Mouse (Mus musculus) cerebellum, postnatal 25 days (tissue): ENCODE measurements at regions not wholly inside any gene's neighbourhood (a gene's known extent, or its start where the extent isn't known, plus 50 kb on each side); places are given as distances from the start of the nearest gene placed in this dataset.

Experiments used
- DNase-seq, 2 experiments: peaks; one replicate each; pipeline ENCODE4 v3.0.0; 2021; ENCODE audit warnings: mixed read lengths in 2 of 2

DNA sequence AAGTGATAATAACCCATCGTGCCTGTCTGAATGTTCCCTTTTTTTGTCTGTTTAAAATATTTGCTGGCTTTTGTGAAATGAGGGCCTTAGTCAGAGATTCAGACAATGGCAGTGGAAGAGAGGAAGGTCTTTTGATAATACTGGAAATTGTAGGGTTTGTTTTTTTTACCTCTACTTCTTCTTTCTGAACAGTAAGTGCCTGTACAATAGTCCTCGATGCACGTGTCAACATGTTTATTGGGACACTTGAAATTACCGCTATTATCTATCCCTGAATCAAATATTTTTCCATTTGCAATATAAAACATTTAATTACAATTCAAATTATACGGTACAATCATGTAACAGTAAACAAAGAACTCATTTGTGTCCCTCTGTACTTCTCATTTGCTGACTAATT is 733.5 kb downstream of the Fam19a2 start:
- DNase-seq: no peak

DNA sequence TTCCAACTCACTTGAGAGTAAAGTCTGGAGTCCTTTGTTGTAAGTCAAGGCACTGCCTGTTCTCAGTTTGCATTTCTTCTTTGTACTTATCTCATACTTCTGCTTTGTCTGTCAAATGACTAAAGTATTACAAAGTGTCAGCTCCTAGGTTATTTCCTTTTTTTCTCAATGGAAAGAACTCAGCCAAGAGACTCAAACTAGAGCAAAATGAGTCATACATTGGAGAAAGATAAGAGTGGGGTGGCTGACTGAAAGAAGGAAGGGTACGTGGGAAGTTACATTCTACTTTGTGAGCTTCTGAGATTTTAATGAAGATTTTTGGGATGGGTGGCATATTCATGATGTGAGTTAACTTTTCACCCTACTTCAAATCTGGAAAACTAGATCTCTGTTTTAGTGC is 735.2 kb downstream of the Fam19a2 start:
- DNase-seq: no peak

DNA sequence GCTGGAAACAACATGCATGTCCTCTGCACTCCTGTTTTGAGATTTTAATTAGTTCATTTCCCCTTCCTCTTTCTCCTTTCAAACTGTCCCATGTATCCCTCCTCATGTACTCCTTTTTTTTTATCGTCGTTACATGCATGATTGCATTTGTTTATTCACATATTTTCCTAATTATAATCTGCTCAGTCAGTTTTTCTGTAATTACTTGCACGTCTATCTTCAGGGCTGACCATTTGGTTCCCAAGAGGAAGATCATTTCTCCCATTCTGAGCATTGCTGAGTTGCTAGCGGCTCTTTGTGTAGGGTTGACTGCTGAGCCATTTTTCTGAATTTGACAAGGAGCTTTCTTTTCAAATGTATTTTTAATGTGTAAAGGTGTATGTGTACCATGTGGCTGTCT is 781.2 kb downstream of the Fam19a2 start:
- DNase-seq: no peak

DNA sequence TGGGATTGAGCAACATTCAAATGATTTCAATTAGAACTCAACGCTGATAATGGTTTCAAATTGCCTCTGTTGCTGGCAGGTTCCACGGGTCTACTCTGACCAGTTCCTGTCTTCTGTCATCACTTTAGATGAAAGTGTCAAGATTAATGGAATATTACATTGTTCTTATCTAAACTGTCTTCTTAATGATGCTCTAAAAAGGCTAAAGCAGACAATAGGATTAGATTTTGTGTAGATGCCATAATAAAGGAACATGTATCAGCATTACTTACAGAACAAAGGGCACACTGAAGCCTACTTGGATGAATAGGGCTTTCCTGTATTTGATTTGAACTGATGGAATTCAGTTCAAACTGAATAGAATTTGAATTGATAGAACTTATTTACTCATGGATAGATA is 782.0 kb downstream of the Fam19a2 start:
- no peak for DNase-seq

DNA sequence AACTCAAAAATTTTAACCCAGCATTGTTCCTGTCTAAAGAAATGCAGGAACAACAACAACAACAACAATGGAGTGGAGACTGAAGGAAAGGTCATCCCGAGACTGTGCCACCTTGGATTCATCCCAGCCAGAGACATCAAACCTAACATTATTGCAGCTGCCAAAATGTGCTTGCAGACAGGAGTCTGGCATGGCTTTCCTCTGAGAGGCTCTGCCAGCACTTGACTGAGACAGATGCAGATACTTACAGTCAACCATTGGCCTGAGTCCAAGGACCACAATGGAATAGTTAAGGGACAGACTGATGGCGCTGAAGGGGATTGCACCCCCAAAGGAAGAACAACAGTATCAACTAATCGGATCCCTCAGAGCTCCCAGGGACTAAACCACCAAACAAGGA is 819.0 kb downstream of the Fam19a2 start:
- DNase-seq: no peak

DNA sequence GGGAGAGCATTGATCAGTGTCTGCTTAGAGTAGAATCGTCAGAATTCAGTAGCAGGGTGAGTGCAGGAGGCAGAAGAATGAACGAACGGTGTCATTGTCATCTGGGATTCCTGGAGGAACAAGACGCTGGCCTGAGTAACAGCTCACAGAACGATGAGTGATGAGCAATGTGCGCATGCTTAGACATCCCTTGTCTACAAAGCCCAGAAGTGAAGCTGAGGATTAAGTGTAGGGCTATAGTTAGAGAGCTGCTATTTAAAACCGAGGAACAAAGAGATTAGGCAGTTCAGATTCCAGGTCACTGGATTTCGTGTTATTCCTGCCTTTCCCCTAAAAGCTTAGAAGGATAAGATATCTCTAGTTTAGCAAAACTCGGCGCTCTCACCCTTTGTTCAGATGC is 826.8 kb downstream of the Fam19a2 start:
- no peak for DNase-seq

DNA sequence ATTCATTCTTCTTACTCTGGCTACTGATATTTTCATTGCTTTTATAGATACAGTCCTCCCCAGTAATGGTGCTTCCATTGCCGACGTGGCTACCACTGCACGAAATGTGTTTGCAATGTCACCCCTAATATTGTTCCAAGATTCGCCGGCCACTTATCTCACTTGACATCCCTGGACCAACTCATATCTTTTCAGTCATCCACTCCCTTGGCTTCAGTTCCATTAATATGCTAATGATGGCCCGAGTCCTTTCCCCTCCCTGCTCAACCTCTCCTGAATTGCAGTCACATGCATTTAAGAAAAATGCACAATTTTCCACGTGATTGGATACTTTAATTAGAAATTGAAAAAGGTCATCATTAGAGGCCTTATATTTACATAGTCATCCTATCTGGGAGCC is 827.6 kb downstream of the Fam19a2 start:
- DNase-seq: no peak

DNA sequence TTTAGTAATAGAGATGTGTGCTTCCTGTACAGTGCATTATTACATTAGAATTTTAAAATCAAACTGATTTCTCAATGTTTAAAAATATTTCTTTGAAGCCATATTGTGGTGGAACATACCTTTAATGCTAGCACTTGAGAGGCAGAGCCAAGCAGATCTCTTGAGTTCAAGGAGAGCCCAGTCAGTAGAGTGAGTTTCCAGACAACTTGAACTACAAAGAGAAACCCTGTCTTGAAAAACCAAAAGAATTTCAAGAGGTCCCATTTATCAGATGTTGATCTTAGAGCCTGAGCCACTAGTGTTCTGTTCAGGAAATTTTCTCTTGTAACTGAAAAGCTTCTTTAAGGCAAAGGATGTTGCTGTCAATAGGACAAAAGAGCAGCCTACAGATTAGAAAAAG is 855.8 kb downstream of the Fam19a2 start:
- DNase-seq: no peak

DNA sequence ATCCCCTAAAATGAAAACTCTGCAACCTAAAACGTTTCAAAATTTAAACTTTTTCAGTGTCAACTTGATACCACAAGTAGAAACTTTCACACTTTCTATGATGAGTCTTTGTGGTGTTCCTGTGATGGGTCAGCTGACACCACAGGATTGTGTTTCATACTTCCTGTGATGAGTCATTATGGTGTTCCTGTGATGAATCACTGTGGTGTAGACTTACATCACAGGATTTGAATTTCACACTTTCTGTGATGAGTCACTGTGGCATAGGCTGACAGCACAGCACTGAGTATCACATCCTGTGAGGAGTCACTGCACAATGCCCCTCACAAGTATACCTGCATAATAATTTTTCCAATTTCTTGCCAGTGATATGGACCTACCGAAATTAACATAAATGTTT is 874.7 kb downstream of the Fam19a2 start:
- no peak for DNase-seq

DNA sequence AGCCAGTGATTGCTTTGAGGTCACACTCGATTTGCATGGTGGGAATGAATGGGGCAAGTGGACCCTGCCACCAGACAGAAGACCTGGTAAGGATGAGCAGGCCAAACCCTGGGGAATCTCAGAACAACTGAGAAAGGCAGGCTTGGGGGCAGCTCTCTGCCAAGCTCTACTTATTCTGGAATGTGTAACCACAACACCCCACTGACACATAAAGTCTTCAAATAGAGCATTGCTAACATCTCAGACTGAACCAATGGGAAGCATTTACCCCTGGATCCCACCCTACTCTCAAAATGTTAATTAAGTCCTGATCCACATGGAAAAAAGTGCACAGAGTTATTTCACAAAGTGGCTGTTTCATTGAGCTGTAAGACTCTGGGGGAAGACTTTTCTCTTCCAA is 878.5 kb downstream of the Fam19a2 start:
- no peak for DNase-seq

DNA sequence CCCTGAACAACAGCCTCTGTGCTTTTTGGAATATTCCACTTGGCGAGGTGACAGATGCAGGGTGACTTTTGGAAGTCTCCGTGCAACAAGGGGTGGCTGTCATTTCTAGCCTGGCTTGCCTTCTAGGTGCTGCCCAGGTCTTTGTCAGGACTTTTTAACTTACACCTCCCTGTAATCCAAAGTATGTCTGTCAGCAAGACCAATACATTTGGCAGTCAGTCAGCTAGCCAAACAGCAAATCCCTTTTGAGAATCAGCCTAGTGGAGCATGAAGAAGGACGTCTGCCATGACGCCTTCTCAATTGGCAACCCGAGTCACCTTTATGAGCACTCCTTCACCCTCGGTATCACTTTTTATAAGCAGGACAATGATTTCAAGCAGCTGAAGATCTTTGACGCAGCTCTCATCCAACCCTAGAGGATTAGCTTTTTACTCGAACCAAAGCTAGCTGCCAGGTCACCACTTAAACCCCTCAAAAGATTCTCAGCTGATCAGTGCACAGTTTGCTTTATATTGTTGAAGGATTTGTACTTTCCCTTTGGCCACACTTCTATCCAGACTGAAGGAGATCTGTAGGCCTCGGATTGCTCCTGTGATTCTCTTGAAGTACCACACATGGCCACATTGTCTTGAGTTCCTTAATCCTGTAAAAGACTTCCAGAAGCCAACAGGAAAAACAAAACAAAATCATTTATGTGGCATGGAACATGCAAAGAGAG is 883.1 kb downstream of the Fam19a2 start:
- peak in 1 of 2 experiments; percentile 3 for DNase-seq

DNA sequence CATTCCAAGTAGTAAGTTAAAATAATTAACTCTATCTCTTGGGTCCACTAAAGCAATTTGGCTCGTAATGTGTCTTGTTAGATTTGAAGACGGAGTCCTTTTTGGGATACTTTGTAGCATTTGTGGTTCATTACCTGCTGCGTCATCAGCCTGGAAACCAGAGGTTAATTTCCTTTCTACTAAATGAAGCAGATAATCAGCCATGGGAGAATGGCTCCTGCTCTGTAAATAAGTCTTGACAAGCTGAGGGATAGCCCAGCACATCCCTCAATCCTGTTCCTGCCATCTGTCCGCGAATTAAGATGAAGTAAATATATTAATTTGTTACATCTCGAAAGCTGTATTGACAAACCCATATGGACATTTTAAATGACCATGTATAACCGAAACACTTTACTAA is 899.6 kb downstream of the Fam19a2 start:
- DNase-seq: no peak

DNA sequence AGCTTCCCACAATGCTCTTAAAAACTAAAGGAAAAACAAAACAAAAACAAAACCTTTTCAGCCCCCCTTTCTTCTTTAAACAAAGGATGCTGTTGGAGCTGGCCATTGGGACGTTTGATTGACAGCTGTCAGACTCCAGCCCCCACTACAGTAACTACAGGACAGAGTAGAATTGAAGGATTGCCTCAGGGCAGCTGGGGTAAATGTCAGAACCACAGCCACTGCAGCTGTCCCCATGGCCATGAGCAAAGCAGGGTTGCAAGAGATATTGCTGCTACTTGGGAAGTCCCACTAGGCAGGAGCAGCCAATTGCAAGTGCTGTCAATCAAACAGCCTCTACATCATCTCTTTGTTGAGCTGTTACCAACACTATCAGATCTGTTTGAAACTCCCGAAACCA is 911.8 kb downstream of the Fam19a2 start:
- DNase-seq: no peak

DNA sequence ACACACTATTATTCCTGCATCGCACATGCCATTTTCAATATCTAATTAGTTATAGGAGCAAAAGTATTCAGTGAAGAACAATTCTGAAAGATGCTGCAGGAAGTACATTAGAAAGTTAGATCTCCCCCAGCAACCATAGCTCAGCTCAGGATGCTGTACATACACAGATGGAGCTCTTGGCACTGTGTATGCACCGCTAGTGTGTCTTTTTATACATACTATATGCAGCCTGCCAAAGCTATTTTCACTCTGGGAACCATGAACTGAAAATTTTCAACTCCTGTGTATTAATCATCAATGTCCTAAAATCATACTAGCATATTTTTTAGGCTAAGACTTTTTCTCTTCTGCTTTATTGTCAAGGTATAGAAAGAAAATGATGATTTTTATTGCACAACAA is 944.5 kb downstream of the Fam19a2 start:
- no peak for DNase-seq

DNA sequence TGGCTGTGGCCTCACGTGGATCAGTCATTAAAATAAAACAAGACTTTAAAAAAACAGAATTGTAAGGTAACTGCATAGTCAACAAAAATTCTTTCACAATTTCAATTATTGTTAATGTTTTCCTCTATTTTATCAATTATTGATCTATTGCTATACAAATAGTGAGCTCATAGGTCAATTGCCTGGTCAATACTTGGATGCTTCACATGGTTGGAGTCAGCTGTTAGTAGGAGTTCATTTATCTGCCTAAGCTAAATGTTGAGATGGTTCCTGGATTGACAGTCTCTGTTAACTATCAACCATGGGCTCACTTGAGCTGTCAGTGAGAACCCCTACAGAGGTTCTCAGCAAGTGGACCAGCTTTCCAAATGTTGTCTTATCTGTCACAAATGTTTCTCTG is 955.7 kb downstream of the Fam19a2 start:
- no peak for DNase-seq

DNA sequence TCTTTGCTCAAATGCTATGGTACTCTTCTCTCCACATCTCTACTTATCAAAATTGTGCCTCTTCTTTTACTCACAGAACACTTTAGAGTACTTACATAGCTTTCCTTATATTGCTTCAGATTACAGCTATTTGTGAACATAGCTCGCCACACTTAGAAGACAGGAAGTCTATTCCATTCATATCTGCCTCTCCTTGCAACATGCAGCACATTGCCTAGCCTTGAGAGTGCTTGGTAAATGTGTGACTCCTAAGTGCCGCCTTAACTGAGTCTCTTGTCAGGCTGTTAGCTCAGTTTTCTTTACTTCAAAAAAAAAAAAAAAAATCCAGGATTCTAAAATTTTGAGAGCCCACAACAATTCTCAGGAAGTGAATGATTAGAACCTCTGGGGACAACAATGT is 958.3 kb downstream of the Fam19a2 start:
- no peak for DNase-seq

DNA sequence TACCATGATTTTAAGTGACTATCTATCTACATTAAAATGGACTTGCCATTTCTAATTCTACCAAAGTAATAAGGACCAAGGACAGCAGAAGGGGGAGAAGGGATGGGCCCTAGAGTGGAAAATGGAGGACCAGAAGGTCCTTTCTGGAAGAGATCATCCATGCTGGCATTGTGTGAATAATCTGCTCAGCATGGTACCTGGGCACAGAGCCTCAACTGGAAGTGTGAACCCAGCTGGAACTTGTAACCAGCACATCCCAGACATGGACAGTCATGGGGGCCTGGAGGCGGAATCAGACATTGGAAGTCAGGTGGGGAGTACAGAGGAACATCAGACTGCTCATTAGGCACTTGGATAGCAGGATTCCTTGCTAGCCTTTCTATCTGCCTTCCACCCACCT is 963.3 kb downstream of the Fam19a2 start:
- peak in 1 of 2 experiments; percentile 10 for DNase-seq

DNA sequence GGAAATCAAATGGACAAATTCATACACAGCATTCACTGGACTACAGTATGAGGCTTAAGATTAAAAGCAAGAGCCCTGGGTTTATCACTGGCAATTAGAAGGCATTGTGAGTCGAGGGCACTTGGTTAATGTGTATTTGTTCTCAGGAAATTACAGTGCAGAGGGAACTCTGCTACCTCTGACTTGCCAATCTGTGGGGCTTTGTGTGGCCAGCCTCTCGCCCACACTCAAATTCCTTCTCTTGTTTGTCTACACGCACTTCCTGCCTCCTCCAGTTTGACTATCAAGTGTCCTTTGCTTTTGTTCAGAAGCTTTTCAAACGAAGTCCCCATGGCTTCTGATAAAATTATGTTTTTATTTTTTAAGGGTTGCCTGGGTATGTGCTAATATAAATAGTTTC is 985.6 kb downstream of the Fam19a2 start:
- DNase-seq: no peak

DNA sequence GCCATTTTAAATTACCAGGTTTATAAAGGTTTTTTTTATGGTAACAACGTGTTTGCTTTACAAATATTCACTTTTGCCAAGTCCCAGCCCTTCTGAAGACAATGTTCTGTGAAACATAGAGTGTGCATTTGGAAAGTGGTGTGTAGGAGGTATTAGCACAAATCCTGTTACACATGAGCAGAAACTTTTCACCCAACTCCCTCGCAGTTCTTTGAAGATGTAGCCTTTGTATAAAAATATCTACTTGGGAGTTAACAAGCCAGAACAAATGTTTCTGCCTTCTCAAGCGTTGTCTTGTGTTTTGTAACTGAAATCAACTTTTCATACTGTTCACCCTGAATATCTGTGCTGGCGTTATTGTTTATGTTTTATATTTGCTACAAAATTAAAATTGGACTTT is 986.2 kb downstream of the Fam19a2 start:
- no peak for DNase-seq

DNA sequence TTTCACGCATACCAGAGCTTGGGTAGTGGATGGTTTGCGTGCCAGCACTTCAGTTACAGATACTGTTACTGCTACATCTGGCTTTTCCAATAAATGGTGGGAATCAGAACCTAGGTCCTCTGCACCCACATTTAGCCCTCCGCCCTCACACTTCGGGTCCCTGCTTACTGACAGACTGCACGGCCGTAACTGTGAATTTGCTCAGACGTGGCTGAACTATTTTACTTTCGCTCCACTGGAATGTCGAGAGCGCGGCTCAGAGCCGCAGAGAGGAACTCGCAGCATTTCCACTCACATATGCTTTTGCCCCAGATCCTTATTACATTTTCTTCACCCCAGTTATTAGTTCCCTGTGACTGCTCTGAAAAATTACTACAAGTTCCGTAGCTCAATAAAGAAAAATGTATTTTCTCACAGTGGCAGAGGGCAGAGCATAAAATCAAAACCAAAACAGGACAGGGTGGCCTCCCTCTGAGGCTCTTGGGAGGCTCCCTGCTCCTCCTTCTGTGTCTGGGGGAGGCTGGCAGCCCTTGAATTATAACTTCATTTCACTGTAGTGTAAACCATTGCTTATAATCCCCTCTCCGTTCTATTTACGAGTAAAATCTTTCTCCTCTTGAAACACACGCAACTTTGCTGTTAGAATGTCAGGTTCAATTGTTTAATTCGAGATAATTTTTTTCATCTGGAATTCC is 1024.7 kb downstream of the Fam19a2 start:
- no peak for DNase-seq

DNA sequence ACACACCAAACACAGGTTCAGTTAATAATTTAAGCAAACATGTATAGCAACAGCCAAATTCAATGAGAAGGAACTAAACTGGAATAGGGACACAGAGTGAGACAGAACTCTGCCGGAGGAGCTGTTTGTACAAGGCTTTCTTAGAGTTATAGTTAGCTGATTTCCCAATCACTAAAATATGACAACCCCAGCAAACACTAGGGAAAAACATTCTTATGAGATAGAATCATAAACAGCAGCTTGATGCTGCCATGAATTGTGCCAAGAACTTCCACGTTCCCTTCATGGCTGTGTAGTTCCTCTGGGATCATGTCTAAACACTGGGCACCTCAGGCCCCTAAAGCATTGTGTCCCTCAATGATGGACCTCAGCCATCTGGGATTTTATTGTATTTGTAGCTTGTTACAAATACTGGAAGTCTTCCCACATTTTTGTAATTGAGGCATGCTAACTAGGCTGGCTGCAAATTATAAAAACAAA is 1033.4 kb downstream of the Fam19a2 start:
- no peak for DNase-seq

DNA sequence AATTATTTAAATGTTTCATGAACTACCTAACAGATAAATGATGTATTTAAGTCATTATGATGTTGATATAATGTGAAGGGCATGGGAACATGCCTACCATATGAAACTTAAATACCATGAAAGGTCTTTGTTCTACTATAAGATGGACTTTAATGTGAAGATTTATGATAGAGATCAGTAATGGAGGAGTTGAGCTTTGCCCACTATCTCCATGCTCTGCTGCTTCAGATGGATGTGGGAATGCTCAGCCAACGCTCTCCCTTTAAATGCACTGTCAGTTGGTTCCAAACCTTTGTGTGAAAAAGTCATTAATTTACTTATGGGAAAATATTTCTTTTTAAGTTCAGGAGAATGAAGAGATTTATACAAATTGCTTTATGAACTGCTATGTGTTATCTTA is 1040.9 kb downstream of the Fam19a2 start:
- DNase-seq: no peak

DNA sequence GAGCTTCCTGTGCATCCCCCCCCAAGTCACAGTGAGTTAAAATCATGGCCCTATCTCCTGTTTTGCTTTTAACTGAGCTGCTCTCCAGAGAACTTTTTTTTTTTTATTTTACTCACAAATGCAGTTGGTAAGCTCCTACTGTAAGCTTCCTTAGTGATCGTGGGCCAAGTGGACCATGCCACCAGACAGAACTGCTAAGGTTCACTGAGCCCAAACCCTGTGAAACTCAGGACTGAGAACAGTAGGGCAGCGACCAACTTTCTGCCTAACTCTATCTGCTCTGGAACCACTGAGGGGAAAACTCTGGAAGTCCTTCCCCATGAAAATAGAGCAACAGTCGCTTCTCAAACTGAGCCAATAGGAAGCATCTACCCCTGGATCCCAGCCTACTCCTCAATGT is 1041.8 kb downstream of the Fam19a2 start:
- DNase-seq: no peak

DNA sequence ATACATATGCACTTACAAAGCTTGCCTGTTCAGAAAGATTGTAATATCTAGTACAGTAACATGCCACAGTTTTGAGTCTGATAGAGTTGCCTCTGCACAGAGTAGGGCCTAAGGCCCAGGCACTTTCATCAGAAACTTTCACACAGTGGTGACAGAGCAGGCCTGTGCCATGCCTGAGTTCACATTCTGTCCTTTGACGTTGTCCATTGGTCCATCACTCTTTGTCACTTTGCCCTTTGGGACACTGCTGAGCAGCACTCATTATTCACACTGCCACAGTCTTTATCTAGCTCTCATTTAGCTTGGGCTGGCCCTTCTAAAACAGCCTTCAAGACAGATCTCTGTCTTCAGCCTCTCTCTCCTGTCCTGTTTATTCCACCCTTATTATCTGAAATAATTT is 1055.0 kb downstream of the Fam19a2 start:
- DNase-seq: no peak
